Mouse (Mus musculus) intestine, embryonic 16.5 days (tissue): ENCODE results near the gene Acyp2. TPM values are rescaled to one million over a fixed set of nuclear protein-coding genes. Genes with fewer than 3 reads are reported as not detected.
"Not testable (repeated sequence)": the region's sequence is repeated elsewhere in the genome, so short reads cannot be mapped to it uniquely, and the experiment has no call there.

Experiments
- ATAC-seq: fragments of 200-750 bp; cut with Nextera tagmentation; 2 replicates; pipeline ENCODE4 v1.8.0; 2017; ENCODE audit warnings: moderate TSS enrichment, moderate library complexity
- H3K27ac ChIP-seq: fragments of 300-500 bp; sonication (generic); 2 replicates; pipeline ENCODE4 v1.5.1; 2014; ENCODE audit warnings: mild to moderate bottlenecking, low read length
- H3K27me3 ChIP-seq: fragments of 300-500 bp; sonication (generic); replicated peaks from 2 replicates; pipeline ENCODE4 v1.6.1; 2014; ENCODE audit warnings: low read length, control low read depth, mixed read lengths; ENCODE audit not compliant: control insufficient read depth, insufficient read depth
- H3K36me3 ChIP-seq: fragments of 300-500 bp; sonication (generic); 2 replicates; pipeline ENCODE4 v1.6.1; 2014; ENCODE audit warnings: low read length, control low read depth; ENCODE audit not compliant: control insufficient read depth, insufficient read depth
- H3K4me1 ChIP-seq: fragments of 300-500 bp; sonication (generic); 2 replicates; pipeline ENCODE4 v1.6.1; 2014; ENCODE audit warnings: low read length, control low read depth, mixed read lengths; ENCODE audit not compliant: control insufficient read depth, insufficient read depth
- H3K4me2 ChIP-seq: fragments of 300-500 bp; sonication (generic); 2 replicates; pipeline ENCODE4 v1.6.1; 2014; ENCODE audit warnings: low read depth, low read length, control low read depth
- H3K4me3 ChIP-seq: fragments of 300-500 bp; sonication (generic); 2 replicates; pipeline ENCODE4 v1.5.1; 2014; ENCODE audit warnings: mild to moderate bottlenecking, low read length
- H3K9ac ChIP-seq: fragments of 300-500 bp; sonication (generic); 2 replicates; pipeline ENCODE4 v1.6.1; 2014; ENCODE audit warnings: low read depth, low read length
- H3K9me3 ChIP-seq: fragments of 300-500 bp; sonication (generic); 2 replicates; pipeline ENCODE4 v1.6.1; 2016; ENCODE audit warnings: low read length, control low read depth; ENCODE audit not compliant: control insufficient read depth
- WGBS: fragments of 180-500 bp; shearing (Covaris S2); extraction: QIAGEN DNeasy Blood & Tissue Kit; methylation state at CpG from one replicate; pipeline ENCODE4 v1.1.7; 2014; 5-methylcytosine and 5-hydroxymethylcytosine counted together
- polyA plus RNA-seq: library from polyadenylated mRNA; unstranded; fragments of >200 nt; fragmentation: Nextera tagmentation; extraction: Ambion mirVana; gene quantifications from 2 replicates; pipeline ENCODE4 v1.2.1, GENCODE M21; 2015

The Acyp2 gene
- polyA plus RNA-seq, 1 experiment from 2014 or later = 6.4 TPM

- no peaks in the 10 kb centered on the region for H3K9me3 ChIP-seq
- no peak overlapping the region for H3K27ac ChIP-seq
- H3K27me3 ChIP-seq = no peaks in the 10 kb centered on the region
- peak; percentile 26; the same call in 1 of the 2 replicates for ATAC-seq
- no peak overlapping the region for H3K4me2 ChIP-seq
- no peaks in the 10 kb centered on the region for H3K4me1 ChIP-seq
- no peak overlapping the region for H3K9ac ChIP-seq
- 74% methylated on average over 6 of the region's 6 CpGs for WGBS
- H3K36me3 ChIP-seq = no peaks in the 10 kb centered on the region
- H3K4me3 ChIP-seq = no peak overlapping the region
Observed at GRCm38 (mm10) chr11:30630514-30630913, 18.9 kb downstream of the Acyp2 start.

GRCm38 (mm10) chr11:30623218-30623617 is 26.2 kb downstream of the Acyp2 start:
- H3K9me3 ChIP-seq = no peaks in the 10 kb centered on the region
- H3K4me2 ChIP-seq = no peak overlapping the region
- no peaks in the 10 kb centered on the region for H3K27me3 ChIP-seq
- ATAC-seq = no peak
- no peak overlapping the region for H3K4me3 ChIP-seq
- WGBS = 75% methylated on average over 2 of the region's 2 CpGs
- H3K9ac ChIP-seq = no peak overlapping the region
- no peaks in the 10 kb centered on the region for H3K4me1 ChIP-seq
- no peak overlapping the region for H3K27ac ChIP-seq
- H3K36me3 ChIP-seq = no peaks in the 10 kb centered on the region

GRCm38 (mm10) chr11:30621386-30622363 is 27.7 kb downstream of the Acyp2 start:
- H3K27ac ChIP-seq, H3K4me1 ChIP-seq, H3K9ac ChIP-seq, H3K4me2 ChIP-seq, ATAC-seq, H3K4me3 ChIP-seq, H3K9me3 ChIP-seq, H3K27me3 ChIP-seq, H3K36me3 ChIP-seq: not testable (repeated sequence)
- WGBS = 82% methylated on average over 1 of the region's 1 CpGs

- no peak for ATAC-seq
- Histone ChIP-seq H3K4me3 (no peak overlapping the region), H3K27ac (no peak overlapping the region)
Observed at GRCm38 (mm10) chr11:30618235-30618634, 31.2 kb downstream of the Acyp2 start.

GRCm38 (mm10) chr11:30617571-30618097 is 31.8 kb downstream of the Acyp2 start:
- H3K4me2 ChIP-seq = no peak overlapping the region
- H3K9ac ChIP-seq = no peak overlapping the region
- ATAC-seq = no peak
- H3K27me3 ChIP-seq = no peaks in the 10 kb centered on the region
- no peak overlapping the region for H3K4me3 ChIP-seq
- no peaks in the 10 kb centered on the region for H3K9me3 ChIP-seq
- H3K4me1 ChIP-seq = no peaks in the 10 kb centered on the region
- 32% methylated on average over 2 of the region's 2 CpGs for WGBS
- no peaks in the 10 kb centered on the region for H3K36me3 ChIP-seq
- no peak overlapping the region for H3K27ac ChIP-seq

More at GRCm38 (mm10) chr11:30618235-30618634, 31.2 kb downstream of the Acyp2 start:
- H3K4me2 ChIP-seq = no peak overlapping the region
- no peak overlapping the region for H3K9ac ChIP-seq
- no peaks in the 10 kb centered on the region for H3K36me3 ChIP-seq
- no peaks in the 10 kb centered on the region for H3K4me1 ChIP-seq
- no peaks in the 10 kb centered on the region for H3K9me3 ChIP-seq
- WGBS = 75% methylated on average over 4 of the region's 4 CpGs
- H3K27me3 ChIP-seq = no peaks in the 10 kb centered on the region

GRCm38 (mm10) chr11:30615977-30616376 is 33.4 kb downstream of the Acyp2 start:
- Histone ChIP-seq H3K27ac (no peak overlapping the region), H3K9me3 (no peaks in the 10 kb centered on the region), H3K4me2 (no peak overlapping the region), H3K4me1 (no peaks in the 10 kb centered on the region), H3K9ac (no peak overlapping the region), H3K4me3 (no peak overlapping the region), H3K36me3 (no peaks in the 10 kb centered on the region), H3K27me3 (no peaks in the 10 kb centered on the region)
- 86% methylated on average over 1 of the region's 1 CpGs for WGBS
- ATAC-seq = no peak

- WGBS = 83% methylated on average over 1 of the region's 1 CpGs
- no peak for ATAC-seq
- no peaks in the 10 kb centered on the region for H3K4me1 ChIP-seq
- H3K27ac ChIP-seq = no peak overlapping the region
- H3K9me3 ChIP-seq = no peaks in the 10 kb centered on the region
- no peaks in the 10 kb centered on the region for H3K36me3 ChIP-seq
- H3K4me2 ChIP-seq = no peak overlapping the region
- no peaks in the 10 kb centered on the region for H3K27me3 ChIP-seq
- H3K4me3 ChIP-seq = no peak overlapping the region
- H3K9ac ChIP-seq = no peak overlapping the region
Observed at GRCm38 (mm10) chr11:30613916-30614546, 35.4 kb downstream of the Acyp2 start.

- H3K4me3 ChIP-seq = no peak overlapping the region
- H3K27ac ChIP-seq = no peak overlapping the region
- ATAC-seq = no peak
- H3K4me2 ChIP-seq = no peak overlapping the region
- no peaks in the 10 kb centered on the region for H3K9me3 ChIP-seq
- H3K36me3 ChIP-seq = no peaks in the 10 kb centered on the region
- H3K27me3 ChIP-seq = no peaks in the 10 kb centered on the region
- no peak overlapping the region for H3K9ac ChIP-seq
- no peaks in the 10 kb centered on the region for H3K4me1 ChIP-seq
Observed at GRCm38 (mm10) chr11:30612699-30613098, 36.7 kb downstream of the Acyp2 start.

- no peak overlapping the region for H3K27ac ChIP-seq
Observed at GRCm38 (mm10) chr11:30609247-30609646, 40.1 kb downstream of the Acyp2 start.

More at GRCm38 (mm10) chr11:30609247-30609646, 40.1 kb downstream of the Acyp2 start:
- no peaks in the 10 kb centered on the region for H3K27me3 ChIP-seq
- no peaks in the 10 kb centered on the region for H3K36me3 ChIP-seq
- H3K9ac ChIP-seq = no peak overlapping the region
- no peak overlapping the region for H3K4me2 ChIP-seq
- 100% methylated on average over 1 of the region's 1 CpGs for WGBS
- H3K4me1 ChIP-seq = no peaks in the 10 kb centered on the region
- no peak overlapping the region for H3K4me3 ChIP-seq
- no peaks in the 10 kb centered on the region for H3K9me3 ChIP-seq
- no peak for ATAC-seq
